Mouse (Mus musculus) midbrain, embryonic 12.5 days (tissue): Measurements from ENCODE around the gene Chek1. TPM values are rescaled to one million over a fixed set of nuclear protein-coding genes. Genes with fewer than 3 reads are reported as not detected.

Source experiments
- ATAC-seq: fragments of 200-750 bp; cut with Nextera tagmentation; 2 replicates; pipeline ENCODE4 v1.8.0; 2017; ENCODE audit warnings: low read depth, moderate TSS enrichment, moderate library complexity; ENCODE audit not compliant: low FRiP score
- H3K27ac ChIP-seq: fragments of 300-500 bp; sonication (generic); replicated peaks from 2 replicates; pipeline ENCODE4 v1.5.1; 2016; ENCODE audit warnings: mild to moderate bottlenecking
- H3K27me3 ChIP-seq: fragments of 300-500 bp; sonication (generic); 2 replicates; pipeline ENCODE4 v1.6.1; 2016; ENCODE audit warnings: mild to moderate bottlenecking
- H3K36me3 ChIP-seq: fragments of 300-500 bp; sonication (generic); 2 replicates; pipeline ENCODE4 v1.6.1; 2016
- H3K4me1 ChIP-seq: fragments of 300-500 bp; sonication (generic); 2 replicates; pipeline ENCODE4 v1.6.1; 2016
- H3K4me2 ChIP-seq: fragments of 300-500 bp; sonication (generic); replicated peaks from 2 replicates; pipeline ENCODE4 v1.6.1; 2016; ENCODE audit warnings: mild to moderate bottlenecking, moderate library complexity
- H3K4me3 ChIP-seq: fragments of 300-500 bp; sonication (generic); 2 replicates; pipeline ENCODE4 v1.5.1; 2016; ENCODE audit warnings: mild to moderate bottlenecking
- H3K9ac ChIP-seq: fragments of 300-500 bp; sonication (generic); replicated peaks from 2 replicates; pipeline ENCODE4 v1.6.1; 2016; ENCODE audit warnings: mild to moderate bottlenecking, moderate library complexity
- H3K9me3 ChIP-seq: fragments of 300-500 bp; sonication (generic); 2 replicates; pipeline ENCODE4 v1.6.1; 2016; ENCODE audit warnings: mild to moderate bottlenecking
- WGBS: fragments of 180-500 bp; shearing (Covaris S2); methylation state at CpG from one replicate; pipeline ENCODE4 v1.1.7; 2016; 5-methylcytosine and 5-hydroxymethylcytosine counted together
- polyA plus RNA-seq: library from polyadenylated mRNA; unstranded; fragments of >200 nt; fragmentation: Nextera tagmentation; extraction: Ambion mirVana; gene quantifications from 2 replicates; pipeline ENCODE4 v1.2.1, GENCODE M21; 2016

Gene Chek1
- polyA plus RNA-seq: 38.3 and 39.5 TPM in 2 replicates

- Histone ChIP-seq H3K36me3 (peaks cover 20% of the 10 kb centered on the region), H3K27me3 (no peaks in the 10 kb centered on the region), H3K9ac (peak within 1 kb of the TSS; percentile 71), H3K27ac (peak within 1 kb of the TSS; percentile 89), H3K9me3 (no peaks in the 10 kb centered on the region), H3K4me2 (peak within 1 kb of the TSS; percentile 94), H3K4me3 (peak within 1 kb of the TSS; percentile 71), H3K4me1 (peaks cover 16% of the 10 kb centered on the region)
- WGBS: 12% methylated on average over 12 of the region's 12 CpGs
- ATAC-seq: 0 out of 2 replicates have a peak, but pooled peaks have one; percentile 1
Measured at GRCm38 (mm10) chr9:36727034-36727755, at the start of gene Chek1. TSS of gene Chek1 (minus strand) at chr9:36727065.

GRCm38 (mm10) chr9:36769048-36769413, 42.2 kb upstream of the Chek1 start:
- H3K4me1 ChIP-seq: peaks cover 20% of the 10 kb centered on the region
- no peak overlapping the region for H3K4me3 ChIP-seq
- no peak overlapping the region for H3K27ac ChIP-seq
- H3K27me3 ChIP-seq: no peaks in the 10 kb centered on the region
- H3K4me2 ChIP-seq: peak overlapping the region; percentile 82
- no peak for ATAC-seq
- H3K9me3 ChIP-seq: no peaks in the 10 kb centered on the region
- peaks cover 3% of the 10 kb centered on the region for H3K36me3 ChIP-seq
- 96% methylated on average over 1 of the region's 1 CpGs for WGBS
- no peak overlapping the region for H3K9ac ChIP-seq

- whole genome bisulfite sequencing: 14% methylated on average over 25 of the region's 25 CpGs
- peak overlapping the region; percentile 78 for H3K9ac ChIP-seq
- H3K4me3 ChIP-seq: peak overlapping the region; percentile 91
Measured at GRCm38 (mm10) chr9:36768156-36769047, 41.5 kb upstream of the Chek1 start.

DNA sequence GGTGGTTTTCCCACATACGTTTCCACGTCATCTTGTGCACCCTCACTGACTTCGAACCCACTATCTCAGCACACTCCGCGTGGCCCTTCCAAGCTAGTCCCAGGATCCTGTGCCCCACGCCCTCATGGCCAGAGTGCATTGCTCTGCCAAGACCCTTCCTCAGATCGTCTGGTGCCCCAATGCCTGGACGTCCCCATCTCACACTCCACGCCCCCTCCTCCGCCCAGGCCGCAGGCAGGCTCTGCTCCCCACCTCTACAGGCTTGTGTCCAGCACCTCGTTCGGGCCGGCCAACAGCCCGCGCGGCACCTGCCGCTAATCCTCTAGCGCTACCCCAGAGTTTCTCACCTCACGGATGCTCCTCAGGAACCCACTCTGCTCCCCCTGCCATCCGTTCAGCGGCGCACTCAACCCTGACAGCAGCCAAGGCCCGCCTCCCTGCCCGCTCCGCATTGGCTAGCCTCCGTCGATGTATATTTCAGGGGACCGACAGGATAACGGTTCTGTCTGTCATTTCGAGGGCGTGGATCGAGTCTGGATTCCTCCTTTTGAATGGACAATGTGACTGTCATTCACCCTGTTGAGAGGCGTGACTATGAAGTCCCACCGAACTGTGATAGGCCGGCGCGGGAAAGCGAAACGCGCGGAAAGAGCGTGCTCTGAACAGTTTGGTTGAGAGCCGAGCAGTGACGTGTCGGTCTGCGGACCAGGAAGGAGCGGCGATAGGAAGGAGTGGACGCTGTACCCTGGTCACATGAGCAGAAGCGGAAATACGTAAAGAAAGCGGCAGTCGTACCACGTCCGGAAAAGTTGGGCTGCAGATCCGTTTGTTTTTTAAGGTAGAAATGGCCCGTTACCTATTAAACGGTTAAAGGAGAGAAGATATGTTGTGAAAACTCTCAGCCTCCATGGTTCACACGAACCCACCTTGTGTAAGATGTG, 40.6 kb upstream of the Chek1 start, which contains the start of gene Stt3a:
Gene Stt3a, minus strand, starts transcription at position 477 of the 941 bp plus-strand sequence.
- WGBS: under 1% methylated on average over 60 of the region's 60 CpGs
- H3K9ac ChIP-seq: peak within 1 kb of the TSS; percentile 85
- peak within 1 kb of the TSS; percentile 82 for H3K4me2 ChIP-seq
- ATAC-seq: peak; percentile 100
- H3K9me3 ChIP-seq: no peaks in the 10 kb centered on the region
- H3K4me3 ChIP-seq: peak within 1 kb of the TSS; percentile 91
- H3K27me3 ChIP-seq: no peaks in the 10 kb centered on the region
- peaks cover 14% of the 10 kb centered on the region for H3K36me3 ChIP-seq
- H3K27ac ChIP-seq: peak within 1 kb of the TSS; percentile 80
- peaks cover 20% of the 10 kb centered on the region for H3K4me1 ChIP-seq

More at GRCm38 (mm10) chr9:36768156-36769047, 41.5 kb upstream of the Chek1 start:
- H3K9me3 ChIP-seq: no peaks in the 10 kb centered on the region
- H3K27ac ChIP-seq: peak overlapping the region; percentile 80
- 0 out of 2 replicates have a peak, but pooled peaks have one; percentile 5 for ATAC-seq
- H3K27me3 ChIP-seq: no peaks in the 10 kb centered on the region
- H3K4me2 ChIP-seq: peak overlapping the region; percentile 82
- peaks cover 20% of the 10 kb centered on the region for H3K4me1 ChIP-seq
- peaks cover 7% of the 10 kb centered on the region for H3K36me3 ChIP-seq

- Histone ChIP-seq H3K36me3 (peaks cover 32% of the 10 kb centered on the region), H3K4me2 (no peak overlapping the region), H3K27ac (no peak overlapping the region), H3K27me3 (no peaks in the 10 kb centered on the region), H3K4me1 (peaks cover 20% of the 10 kb centered on the region), H3K4me3 (no peak overlapping the region), H3K9ac (no peak overlapping the region), H3K9me3 (no peaks in the 10 kb centered on the region)
- WGBS: 92% methylated on average over 1 of the region's 1 CpGs
- ATAC-seq: no peak
Measured at GRCm38 (mm10) chr9:36764378-36764777, 37.5 kb upstream of the Chek1 start.

- Histone ChIP-seq H3K36me3 (peaks cover 22% of the 10 kb centered on the region), H3K9ac (peak overlapping the region; percentile 71), H3K9me3 (no peaks in the 10 kb centered on the region), H3K27me3 (no peaks in the 10 kb centered on the region), H3K4me2 (peak overlapping the region; percentile 94), H3K4me3 (peak overlapping the region; percentile 71), H3K27ac (peak overlapping the region; percentile 89), H3K4me1 (peaks cover 16% of the 10 kb centered on the region)
- ATAC-seq: peak; percentile 95
- under 1% methylated on average over 53 of the region's 53 CpGs for WGBS
Measured at GRCm38 (mm10) chr9:36726131-36727033, 483 bp downstream of the Chek1 start.

DNA sequence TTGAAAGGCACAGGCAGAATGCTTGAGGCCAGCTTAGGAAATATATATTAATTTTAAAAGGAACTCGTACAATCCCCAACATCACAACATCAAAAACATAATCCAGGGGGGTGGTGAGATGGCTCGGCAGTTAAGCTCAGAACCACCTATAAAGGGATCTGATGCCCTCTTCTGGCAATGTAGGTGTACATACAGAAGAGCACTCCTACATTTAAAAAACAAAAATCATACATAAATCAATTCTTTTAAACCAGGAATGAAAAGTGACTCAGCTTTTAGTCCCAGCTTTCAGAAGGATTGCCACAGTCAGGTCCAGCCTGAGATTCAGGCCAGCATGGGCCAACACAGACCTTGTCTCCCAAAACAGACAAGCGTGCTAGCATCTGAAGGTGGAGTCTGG, 10.2 kb downstream of the Chek1 start:
- Histone ChIP-seq H3K4me2 (no peak overlapping the region), H3K9me3 (no peaks in the 10 kb centered on the region), H3K4me3 (no peak overlapping the region), H3K4me1 (no peaks in the 10 kb centered on the region), H3K36me3 (peaks cover 28% of the 10 kb centered on the region), H3K27ac (no peak overlapping the region), H3K9ac (no peak overlapping the region), H3K27me3 (no peaks in the 10 kb centered on the region)
- ATAC-seq: no peak
- 88% methylated on average over 3 of the region's 3 CpGs for whole genome bisulfite sequencing

DNA sequence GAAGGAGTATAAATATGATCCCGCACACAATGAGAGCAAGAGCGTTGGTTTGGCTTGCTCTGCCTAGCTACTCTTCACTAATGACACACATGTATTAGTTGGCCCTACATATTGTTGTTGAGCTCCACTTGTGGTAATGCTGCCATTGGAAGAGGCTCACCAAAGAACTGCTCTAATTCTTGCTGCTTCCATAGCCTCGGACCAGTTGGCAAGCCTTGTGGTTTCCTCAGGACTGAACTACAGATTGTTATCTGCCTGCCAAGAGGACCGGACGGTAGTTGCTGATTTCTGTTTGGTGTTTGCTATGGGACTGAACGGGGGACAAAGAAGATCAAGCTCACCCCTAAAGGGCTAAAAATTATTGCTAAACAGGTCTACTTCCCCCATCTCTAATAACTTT, 19.6 kb downstream of the Chek1 start:
- Histone ChIP-seq H3K27me3 (no peaks in the 10 kb centered on the region), H3K9me3 (no peaks in the 10 kb centered on the region), H3K36me3 (peaks cover 22% of the 10 kb centered on the region), H3K9ac (no peak overlapping the region), H3K4me2 (no peak overlapping the region), H3K4me1 (no peaks in the 10 kb centered on the region), H3K4me3 (no peak overlapping the region), H3K27ac (no peak overlapping the region)
- WGBS: 94% methylated on average over 6 of the region's 6 CpGs
- ATAC-seq: no peak

- Histone ChIP-seq H3K27ac (no peak overlapping the region), H3K27me3 (no peaks in the 10 kb centered on the region), H3K4me3 (no peak overlapping the region), H3K9me3 (no peaks in the 10 kb centered on the region), H3K36me3 (peaks cover 18% of the 10 kb centered on the region), H3K9ac (no peak overlapping the region), H3K4me1 (no peaks in the 10 kb centered on the region), H3K4me2 (no peak overlapping the region)
- no peak for ATAC-seq
- WGBS: 86% methylated on average over 3 of the region's 3 CpGs
Measured at GRCm38 (mm10) chr9:36705923-36706322, 20.9 kb downstream of the Chek1 start.

- ATAC-seq: no peak
- Histone ChIP-seq H3K4me3 (no peak overlapping the region), H3K9ac (no peak overlapping the region), H3K9me3 (no peaks in the 10 kb centered on the region), H3K27ac (no peak overlapping the region), H3K4me2 (no peak overlapping the region), H3K36me3 (no peaks in the 10 kb centered on the region), H3K27me3 (no peaks in the 10 kb centered on the region), H3K4me1 (no peaks in the 10 kb centered on the region)
- 95% methylated on average over 10 of the region's 10 CpGs for WGBS
Measured at GRCm38 (mm10) chr9:36694276-36694675, 32.6 kb downstream of the Chek1 start.
